Mouse (Mus musculus) embryonic facial prominence, embryonic 15.5 days (tissue): ENCODE results near the gene Tiam2. TPM values are rescaled to one million over a fixed set of nuclear protein-coding genes. Genes with fewer than 3 reads are reported as not detected.

Source experiments
- ATAC-seq: fragments of 200-750 bp; cut with Nextera tagmentation; 2 replicates; pipeline ENCODE4 v1.8.0; 2017; ENCODE audit warnings: low read depth, moderate TSS enrichment; ENCODE audit not compliant: insufficient number of reproducible peaks, low FRiP score, low TSS enrichment
- H3K27ac ChIP-seq: fragments of 300-500 bp; sonication (generic); replicated peaks from 2 replicates; pipeline ENCODE4 v1.5.1; 2015; ENCODE audit warnings: mild to moderate bottlenecking, inconsistent platforms
- H3K27me3 ChIP-seq: fragments of 300-500 bp; sonication (generic); 2 replicates; pipeline ENCODE4 v1.6.1; 2015; ENCODE audit warnings: inconsistent platforms
- H3K36me3 ChIP-seq: fragments of 300-500 bp; sonication (generic); 2 replicates; pipeline ENCODE4 v1.6.1; 2015; ENCODE audit warnings: mild to moderate bottlenecking, inconsistent platforms
- H3K4me1 ChIP-seq: fragments of 300-500 bp; sonication (generic); 2 replicates; pipeline ENCODE4 v1.6.1; 2015; ENCODE audit warnings: inconsistent platforms
- H3K4me2 ChIP-seq: fragments of 300-500 bp; sonication (generic); replicated peaks from 2 replicates; pipeline ENCODE4 v1.6.1; 2015; ENCODE audit warnings: mild to moderate bottlenecking, inconsistent platforms
- H3K4me3 ChIP-seq: fragments of 300-500 bp; sonication (generic); replicated peaks from 2 replicates; pipeline ENCODE4 v1.5.1; 2015; ENCODE audit warnings: mild to moderate bottlenecking, inconsistent platforms
- H3K9ac ChIP-seq: fragments of 300-500 bp; sonication (generic); 2 replicates; pipeline ENCODE4 v1.6.1; 2015; ENCODE audit warnings: inconsistent platforms
- H3K9me3 ChIP-seq: fragments of 300-500 bp; sonication (generic); replicated peaks from 2 replicates; pipeline ENCODE4 v1.6.1; 2016; ENCODE audit warnings: inconsistent platforms
- WGBS: fragments of 180-500 bp; shearing (Covaris S2); methylation state at CpG from one replicate; pipeline ENCODE4 v1.1.7; 2015; 5-methylcytosine and 5-hydroxymethylcytosine counted together
- polyA plus RNA-seq: library from polyadenylated mRNA; unstranded; fragments of >200 nt; fragmentation: Nextera tagmentation; extraction: Ambion mirVana; gene quantifications from 2 replicates; pipeline ENCODE4 v1.2.1, GENCODE M21; 2015

Tiam2 gene
- polyA plus RNA-seq, 1 experiment from 2014 or later, result 18.2 TPM

DNA sequence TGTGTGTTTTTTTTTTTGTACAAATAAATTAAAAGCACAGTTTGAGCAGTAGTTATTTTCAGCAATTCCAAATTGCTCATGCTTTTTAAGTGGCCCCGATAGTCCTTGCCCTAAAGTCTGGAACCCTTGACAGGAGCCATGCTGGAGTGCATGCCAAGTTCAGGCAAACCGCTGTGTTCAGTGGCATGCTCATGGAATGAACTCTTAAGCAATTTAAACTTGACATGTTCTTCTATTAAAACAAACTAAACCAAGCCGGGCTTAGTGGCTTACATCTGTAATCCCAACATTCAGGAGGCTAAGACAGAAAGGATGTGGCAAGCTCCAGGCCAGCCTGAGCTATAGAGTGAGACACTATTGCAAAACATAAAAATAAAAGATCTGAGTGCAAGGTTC lies 11.8 kb upstream of the Tiam2 start:
- peak overlapping the region; percentile 47 for H3K4me3 ChIP-seq
- H3K36me3 ChIP-seq, result no peaks in the 10 kb centered on the region
- H3K9ac ChIP-seq, result no peak overlapping the region
- 8% methylated on average over 3 of the region's 3 CpGs for WGBS
- no peaks in the 10 kb centered on the region for H3K9me3 ChIP-seq
- H3K27ac ChIP-seq, result peak overlapping the region; percentile 86
- H3K4me2 ChIP-seq, result peak overlapping the region; percentile 62
- no peaks in the 10 kb centered on the region for H3K27me3 ChIP-seq
- ATAC-seq, result no peak
- H3K4me1 ChIP-seq, result no peaks in the 10 kb centered on the region

DNA sequence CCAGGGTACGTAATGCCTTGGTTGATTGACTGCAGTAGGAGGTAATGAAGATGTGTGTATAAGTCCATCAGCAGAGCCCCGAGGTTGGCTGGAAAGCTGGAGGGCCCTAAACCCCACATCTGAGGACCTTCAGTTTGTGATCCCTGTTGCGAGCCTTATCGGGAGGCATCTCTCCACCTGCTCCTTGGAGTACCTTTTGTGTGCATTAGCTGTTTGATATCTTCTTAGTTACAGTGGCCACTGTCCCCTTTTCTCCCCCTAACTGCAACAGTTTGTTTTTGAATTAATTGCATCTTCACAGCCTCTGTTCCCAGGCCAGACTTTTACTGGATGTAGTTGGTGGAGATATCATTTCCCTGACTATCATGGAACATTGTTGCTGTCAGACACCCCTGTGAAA lies 10.8 kb upstream of the Tiam2 start:
- Histone ChIP-seq H3K4me2 (no peak overlapping the region), H3K27ac (no peak overlapping the region), H3K4me3 (no peak overlapping the region), H3K9me3 (no peaks in the 10 kb centered on the region), H3K36me3 (no peaks in the 10 kb centered on the region), H3K4me1 (no peaks in the 10 kb centered on the region), H3K9ac (no peak overlapping the region), H3K27me3 (no peaks in the 10 kb centered on the region)
- WGBS, result 83% methylated on average over 4 of the region's 4 CpGs
- ATAC-seq, result no peak

DNA sequence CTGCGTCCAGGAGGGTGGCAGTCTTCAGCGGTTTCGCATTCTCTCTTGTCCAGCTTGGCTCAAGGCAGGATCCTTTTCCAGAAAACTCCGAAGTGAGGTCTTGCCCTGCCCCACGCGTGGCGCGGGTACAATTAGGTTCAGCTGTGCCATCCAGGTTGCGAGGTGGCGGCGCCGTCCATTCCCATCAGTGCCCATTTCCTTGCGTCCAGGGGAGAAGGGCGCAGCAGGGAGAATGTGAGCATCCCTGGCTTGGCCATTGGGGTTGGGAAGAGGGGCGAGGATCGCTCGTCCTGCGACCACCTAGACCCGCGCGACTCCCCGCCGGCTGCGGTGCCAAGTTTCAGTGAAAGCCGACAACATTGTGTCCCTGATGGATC lies 518 bp downstream of the Tiam2 start:
- peaks cover 32% of the 10 kb centered on the region for H3K4me1 ChIP-seq
- H3K27ac ChIP-seq, result peak overlapping the region; percentile 82
- H3K27me3 ChIP-seq, result no peaks in the 10 kb centered on the region
- H3K4me2 ChIP-seq, result peak overlapping the region; percentile 78
- under 1% methylated on average over 25 of the region's 25 CpGs for WGBS
- peak overlapping the region; percentile 60 for H3K9ac ChIP-seq
- no peak for ATAC-seq
- H3K4me3 ChIP-seq, result peak overlapping the region; percentile 75
- no peaks in the 10 kb centered on the region for H3K9me3 ChIP-seq
- no peaks in the 10 kb centered on the region for H3K36me3 ChIP-seq

DNA sequence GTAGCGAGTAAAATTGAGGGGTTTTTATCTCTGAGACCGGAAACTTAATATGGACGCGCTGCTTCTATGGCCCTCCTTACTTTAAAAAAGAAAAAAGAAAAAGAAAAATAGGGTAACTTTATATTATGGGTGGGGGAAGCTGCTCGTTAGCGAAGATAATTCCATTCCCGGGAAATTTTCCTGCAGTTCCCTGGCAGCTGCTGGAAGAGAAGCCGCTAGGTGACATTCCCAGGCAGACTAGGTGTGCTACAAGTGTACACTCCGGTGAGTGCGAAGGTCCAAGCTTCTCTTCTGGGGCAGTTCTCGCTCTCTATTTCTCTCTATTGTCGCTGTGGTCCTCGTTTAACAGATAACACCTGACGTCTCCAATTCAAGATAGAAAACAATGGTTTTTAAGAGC lies 962 bp downstream of the Tiam2 start:
- Histone ChIP-seq H3K27me3 (no peaks in the 10 kb centered on the region), H3K4me1 (peaks cover 36% of the 10 kb centered on the region), H3K9ac (peak overlapping the region; percentile 60), H3K27ac (peak overlapping the region; percentile 82; the same call in 1 of the 2 replicates), H3K9me3 (no peaks in the 10 kb centered on the region), H3K4me3 (peak overlapping the region; percentile 75), H3K4me2 (peak overlapping the region; percentile 78), H3K36me3 (no peaks in the 10 kb centered on the region)
- ATAC-seq, result no peak
- 3% methylated on average over 14 of the region's 14 CpGs for WGBS

GRCm38 (mm10) chr17:3328820-3329219 lies 2.4 kb downstream of the Tiam2 start:
- no peaks in the 10 kb centered on the region for H3K27me3 ChIP-seq
- H3K4me1 ChIP-seq, result peaks cover 40% of the 10 kb centered on the region
- H3K36me3 ChIP-seq, result no peaks in the 10 kb centered on the region
- no peak overlapping the region for H3K27ac ChIP-seq
- ATAC-seq, result no peak
- WGBS, result 75% methylated on average over 4 of the region's 4 CpGs
- H3K4me2 ChIP-seq, result no peak overlapping the region
- H3K9ac ChIP-seq, result no peak overlapping the region
- H3K4me3 ChIP-seq, result no peak overlapping the region
- H3K9me3 ChIP-seq, result no peaks in the 10 kb centered on the region

GRCm38 (mm10) chr17:3329429-3329828 lies 3.1 kb downstream of the Tiam2 start:
- Histone ChIP-seq H3K4me2 (no peak overlapping the region), H3K27me3 (no peaks in the 10 kb centered on the region), H3K9ac (no peak overlapping the region), H3K4me3 (no peak overlapping the region), H3K4me1 (peaks cover 40% of the 10 kb centered on the region), H3K27ac (no peak overlapping the region), H3K9me3 (no peaks in the 10 kb centered on the region), H3K36me3 (no peaks in the 10 kb centered on the region)
- ATAC-seq, result no peak
- WGBS, result 89% methylated on average over 4 of the region's 4 CpGs

DNA sequence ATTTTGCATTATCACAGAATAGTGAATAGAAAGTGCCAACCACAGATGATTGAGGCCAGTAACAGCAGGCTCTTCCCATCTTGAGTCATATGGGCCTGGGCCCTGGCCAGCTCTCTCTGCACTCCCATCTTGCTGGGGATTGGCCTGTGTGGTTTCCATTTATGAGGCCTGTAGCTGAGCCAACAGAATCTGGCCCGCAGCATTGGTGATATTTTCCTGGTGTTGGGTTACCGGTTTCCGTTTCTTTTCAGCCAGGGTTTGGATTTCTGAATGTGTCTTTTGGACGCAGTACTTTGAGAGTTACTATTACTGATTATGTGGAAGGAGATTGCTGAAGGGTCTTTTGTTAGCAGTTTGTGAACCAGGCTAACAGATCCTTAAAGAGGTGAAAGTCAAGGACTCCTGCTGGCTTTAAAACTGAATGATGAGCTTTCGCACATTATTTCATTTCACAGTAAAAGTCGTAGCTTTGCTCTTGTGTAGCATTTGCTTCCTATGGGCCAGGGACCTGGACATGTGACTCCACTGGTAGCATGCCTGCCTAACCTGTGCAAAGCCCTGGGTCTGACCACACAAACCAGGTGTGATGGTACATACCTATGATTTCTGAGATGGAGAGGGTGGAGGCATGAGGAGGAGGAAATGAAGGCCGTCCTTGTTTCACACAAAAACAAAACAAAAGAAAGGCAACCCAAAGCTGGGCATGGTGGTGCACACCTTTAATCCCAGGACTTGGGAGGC lies 5.5 kb downstream of the Tiam2 start:
- no peak overlapping the region for H3K4me3 ChIP-seq
- no peak overlapping the region for H3K9ac ChIP-seq
- H3K36me3 ChIP-seq, result no peaks in the 10 kb centered on the region
- WGBS, result 36% methylated on average over 7 of the region's 7 CpGs
- peak; percentile 81 for ATAC-seq
- H3K27me3 ChIP-seq, result no peaks in the 10 kb centered on the region
- H3K9me3 ChIP-seq, result no peaks in the 10 kb centered on the region
- no peak overlapping the region for H3K4me2 ChIP-seq
- peaks cover 45% of the 10 kb centered on the region for H3K4me1 ChIP-seq
- peak overlapping the region; percentile 69 for H3K27ac ChIP-seq

DNA sequence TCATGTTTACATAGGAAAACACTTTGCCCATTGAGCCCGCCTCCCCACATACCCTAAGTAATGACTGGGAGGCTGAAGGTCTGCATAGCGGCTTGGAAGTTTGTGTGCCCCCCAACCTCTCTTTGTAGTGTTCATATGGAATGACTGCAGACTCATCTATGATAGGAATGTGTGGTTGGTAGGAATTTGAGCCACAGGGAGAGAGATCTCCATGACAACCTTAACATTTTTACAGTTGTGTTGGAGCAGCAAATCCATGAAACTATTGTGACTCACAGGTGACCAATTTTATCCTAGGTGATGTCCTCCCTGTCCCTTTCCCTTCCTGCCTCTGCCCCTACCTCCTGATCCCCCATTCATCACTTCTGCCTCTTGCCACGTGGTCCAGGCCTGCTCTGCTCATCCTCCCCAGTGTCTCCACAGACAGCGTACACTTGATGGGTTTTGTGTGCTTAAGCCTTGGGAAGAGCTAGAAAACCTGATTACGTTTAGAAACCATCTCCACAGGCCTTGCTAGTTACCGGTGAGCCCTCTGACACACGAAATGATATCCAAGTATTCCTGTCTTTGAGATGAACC lies 9.9 kb downstream of the Tiam2 start:
- H3K4me3 ChIP-seq, result no peak overlapping the region
- H3K4me2 ChIP-seq, result no peak overlapping the region
- no peaks in the 10 kb centered on the region for H3K9me3 ChIP-seq
- ATAC-seq, result no peak
- no peak overlapping the region for H3K9ac ChIP-seq
- no peak overlapping the region for H3K27ac ChIP-seq
- WGBS, result 71% methylated on average over 7 of the region's 7 CpGs
- peaks cover 56% of the 10 kb centered on the region for H3K4me1 ChIP-seq
- no peaks in the 10 kb centered on the region for H3K27me3 ChIP-seq
- no peaks in the 10 kb centered on the region for H3K36me3 ChIP-seq

DNA sequence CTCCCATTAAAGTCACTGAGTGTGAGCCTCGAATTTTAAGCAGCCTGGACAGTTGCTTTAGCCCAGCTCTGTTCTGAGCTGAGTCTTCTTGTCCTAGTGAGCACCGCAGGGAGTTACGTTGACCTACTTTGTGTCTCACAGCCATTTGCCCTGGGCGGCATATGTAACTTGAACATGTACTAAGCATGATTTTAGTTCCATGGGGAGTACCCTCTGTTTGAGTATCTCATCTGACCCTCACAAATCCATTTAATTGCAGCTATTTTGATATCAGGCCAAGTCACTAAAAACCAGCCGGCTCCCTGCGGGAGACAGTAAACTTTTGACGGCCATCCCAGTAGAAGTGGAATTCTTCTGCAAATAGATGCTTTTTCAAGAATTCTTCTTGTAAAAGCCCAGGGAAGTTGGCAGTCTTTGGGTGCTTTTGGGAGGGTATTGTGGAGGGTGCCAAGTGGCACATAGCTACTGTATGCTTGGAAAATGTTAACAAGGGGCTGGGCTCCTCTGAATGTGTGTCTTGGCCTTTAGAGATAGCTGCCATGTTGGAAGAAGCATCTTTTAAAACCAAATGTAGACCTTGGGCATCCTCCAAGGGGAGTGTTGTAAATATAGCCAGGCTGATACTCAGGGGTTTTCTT lies 10.6 kb downstream of the Tiam2 start:
- Histone ChIP-seq H3K4me1 (peaks cover 50% of the 10 kb centered on the region), H3K27ac (peak overlapping the region; percentile 34; the same call in 1 of the 2 replicates), H3K36me3 (no peaks in the 10 kb centered on the region), H3K4me2 (no peak overlapping the region), H3K9me3 (no peaks in the 10 kb centered on the region), H3K4me3 (no peak overlapping the region), H3K27me3 (no peaks in the 10 kb centered on the region), H3K9ac (no peak overlapping the region)
- ATAC-seq, result no peak
- WGBS, result 67% methylated on average over 7 of the region's 7 CpGs

DNA sequence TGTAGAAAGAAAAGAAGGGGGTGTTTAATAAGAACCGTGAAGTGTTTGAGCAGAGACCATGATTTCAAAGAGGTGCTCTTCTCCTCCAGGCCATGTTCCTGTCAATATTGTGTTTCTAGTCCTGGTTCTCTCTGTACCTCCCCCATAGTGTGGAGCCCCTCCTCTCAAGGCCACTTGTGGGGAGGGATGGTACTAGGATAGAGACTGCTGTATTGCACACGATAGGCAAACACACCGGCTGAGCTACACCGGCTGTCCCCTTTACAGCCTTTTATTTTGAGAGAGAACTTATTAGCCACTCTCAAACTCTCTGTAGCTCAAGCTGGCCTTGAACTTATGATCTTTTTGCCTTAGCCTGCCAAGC lies 11.1 kb downstream of the Tiam2 start:
- no peaks in the 10 kb centered on the region for H3K9me3 ChIP-seq
- ATAC-seq, result no peak
- no peak overlapping the region for H3K4me3 ChIP-seq
- no peak overlapping the region for H3K4me2 ChIP-seq
- peaks cover 47% of the 10 kb centered on the region for H3K4me1 ChIP-seq
- H3K27me3 ChIP-seq, result no peaks in the 10 kb centered on the region
- H3K27ac ChIP-seq, result peak overlapping the region; percentile 34; the same call in 1 of the 2 replicates
- no peaks in the 10 kb centered on the region for H3K36me3 ChIP-seq
- H3K9ac ChIP-seq, result no peak overlapping the region
- WGBS, result 65% methylated on average over 4 of the region's 4 CpGs

GRCm38 (mm10) chr17:3338821-3339220 lies 12.4 kb downstream of the Tiam2 start:
- Histone ChIP-seq H3K9ac (no peak overlapping the region), H3K27ac (no peak overlapping the region), H3K27me3 (no peaks in the 10 kb centered on the region), H3K36me3 (no peaks in the 10 kb centered on the region), H3K9me3 (no peaks in the 10 kb centered on the region), H3K4me1 (peaks cover 44% of the 10 kb centered on the region), H3K4me2 (no peak overlapping the region), H3K4me3 (no peak overlapping the region)
- peak; percentile 69 for ATAC-seq
- 29% methylated on average over 7 of the region's 7 CpGs for WGBS
